Mouse (Mus musculus) neural tube, embryonic 14.5 days (tissue): Measurements from ENCODE around the gene F12. TPM values are rescaled to one million over a fixed set of nuclear protein-coding genes. Genes with fewer than 3 reads are reported as not detected.

Experiments
- ATAC-seq: fragments of 200-750 bp; cut with Nextera tagmentation; 2 replicates; pipeline ENCODE4 v1.8.0; 2017; ENCODE audit warnings: low read depth, mild to moderate bottlenecking, moderate TSS enrichment, moderate library complexity
- H3K27ac ChIP-seq: fragments of 300-500 bp; sonication (generic); 2 replicates; pipeline ENCODE4 v1.5.1; 2014; ENCODE audit warnings: low read depth, mild to moderate bottlenecking, control low read depth, low read length, moderate library complexity, mixed read lengths
- H3K27me3 ChIP-seq: fragments of 300-500 bp; sonication (generic); 2 replicates; pipeline ENCODE4 v1.6.1; 2014; ENCODE audit warnings: low read length; ENCODE audit not compliant: control insufficient read depth, insufficient read depth
- H3K36me3 ChIP-seq: fragments of 300-500 bp; sonication (generic); 2 replicates; pipeline ENCODE4 v1.6.1; 2014; ENCODE audit warnings: low read length, mixed read lengths; ENCODE audit not compliant: control insufficient read depth, insufficient read depth
- H3K4me1 ChIP-seq: fragments of 300-500 bp; sonication (generic); 2 replicates; pipeline ENCODE4 v1.6.1; 2014; ENCODE audit warnings: low read length; ENCODE audit not compliant: control insufficient read depth, insufficient read depth
- H3K4me2 ChIP-seq: fragments of 300-500 bp; sonication (generic); 2 replicates; pipeline ENCODE4 v1.6.1; 2014; ENCODE audit warnings: mild to moderate bottlenecking, low read depth, low read length, control low read depth
- H3K4me3 ChIP-seq: fragments of 300-500 bp; sonication (generic); 2 replicates; pipeline ENCODE4 v1.5.1; 2014; ENCODE audit warnings: low read depth, low read length, control low read depth, mixed read lengths
- H3K9ac ChIP-seq: fragments of 300-500 bp; sonication (generic); replicated peaks from 2 replicates; pipeline ENCODE4 v1.6.1; 2014; ENCODE audit warnings: low read depth, mild to moderate bottlenecking, control low read depth, low read length, mixed read lengths
- H3K9me3 ChIP-seq: fragments of 300-500 bp; sonication (generic); 2 replicates; pipeline ENCODE4 v1.6.1; 2016; ENCODE audit warnings: low read length; ENCODE audit not compliant: control insufficient read depth
- WGBS: fragments of 180-500 bp; shearing (Covaris S2); extraction: QIAGEN DNeasy Blood & Tissue Kit; methylation state at CpG from one replicate; pipeline ENCODE4 v1.1.7; 2014; 5-methylcytosine and 5-hydroxymethylcytosine counted together
- polyA plus RNA-seq: library from polyadenylated mRNA; unstranded; fragments of >200 nt; fragmentation: Nextera tagmentation; extraction: Ambion mirVana; gene quantifications from 2 replicates; pipeline ENCODE4 v1.2.1, GENCODE M21; 2014

F12 gene
- polyA plus RNA-seq, 1 experiment from 2014 or later: not detected

- H3K4me2 ChIP-seq: peak overlapping the region; percentile 29; the same call in 1 of the 2 replicates
- H3K27me3 ChIP-seq: peaks cover 26% of the 10 kb centered on the region
- no peak overlapping the region for H3K9ac ChIP-seq
- H3K9me3 ChIP-seq: no peaks in the 10 kb centered on the region
- WGBS: 13% methylated on average over 35 of the region's 35 CpGs
- H3K4me3 ChIP-seq: 0 out of 2 replicates have a peak overlapping the region, but pooled peaks have one; percentile 6
- no peaks in the 10 kb centered on the region for H3K4me1 ChIP-seq
- ATAC-seq: peak; percentile 80; the same call in 1 of the 2 replicates
- H3K36me3 ChIP-seq: no peaks in the 10 kb centered on the region
- no peak overlapping the region for H3K27ac ChIP-seq
Measured at GRCm38 (mm10) chr13:55420933-55421800, 5.4 kb downstream of the F12 start.

- Histone ChIP-seq H3K36me3 (no peaks in the 10 kb centered on the region), H3K9me3 (no peaks in the 10 kb centered on the region), H3K4me1 (no peaks in the 10 kb centered on the region), H3K4me3 (no peak overlapping the region), H3K9ac (no peak overlapping the region), H3K27me3 (peaks cover 26% of the 10 kb centered on the region), H3K27ac (no peak overlapping the region), H3K4me2 (no peak overlapping the region)
- 33% methylated on average over 51 of the region's 51 CpGs for WGBS
- no peak for ATAC-seq
Measured at GRCm38 (mm10) chr13:55420018-55420932, 6.3 kb downstream of the F12 start.

- Histone ChIP-seq H3K27ac (no peak overlapping the region), H3K4me2 (no peak overlapping the region), H3K9ac (no peak overlapping the region), H3K27me3 (peaks cover 29% of the 10 kb centered on the region), H3K4me1 (peaks cover 6% of the 10 kb centered on the region; the same call in 1 of the 2 replicates), H3K36me3 (no peaks in the 10 kb centered on the region), H3K9me3 (no peaks in the 10 kb centered on the region), H3K4me3 (no peak overlapping the region)
- no peak for ATAC-seq
- 83% methylated on average over 5 of the region's 5 CpGs for WGBS
Measured at GRCm38 (mm10) chr13:55419142-55419541, 7.5 kb downstream of the F12 start.

- no peaks in the 10 kb centered on the region for H3K36me3 ChIP-seq
- peak; percentile 55; the same call in 1 of the 2 replicates for ATAC-seq
- WGBS: 9% methylated on average over 12 of the region's 12 CpGs
- H3K4me1 ChIP-seq: peaks cover 6% of the 10 kb centered on the region; the same call in 1 of the 2 replicates
- no peaks in the 10 kb centered on the region for H3K9me3 ChIP-seq
- H3K4me3 ChIP-seq: no peak overlapping the region
- H3K4me2 ChIP-seq: peak overlapping the region; percentile 7; the same call in 1 of the 2 replicates
- no peak overlapping the region for H3K27ac ChIP-seq
- H3K27me3 ChIP-seq: peaks cover 29% of the 10 kb centered on the region
- no peak overlapping the region for H3K9ac ChIP-seq
Measured at GRCm38 (mm10) chr13:55418004-55418403, 8.6 kb downstream of the F12 start.

- Histone ChIP-seq H3K4me3 (peak within 1 kb of the TSS; percentile 32), H3K9ac (peak within 1 kb of the TSS; percentile 51), H3K4me2 (peak within 1 kb of the TSS; percentile 63), H3K27me3 (peaks cover 12% of the 10 kb centered on the region), H3K4me1 (peaks cover 6% of the 10 kb centered on the region; the same call in 1 of the 2 replicates), H3K9me3 (no peaks in the 10 kb centered on the region), H3K27ac (peak within 1 kb of the TSS; percentile 22; the same call in 1 of the 2 replicates), H3K36me3 (no peaks in the 10 kb centered on the region)
- peak; percentile 66 for ATAC-seq
- WGBS: 5% methylated on average over 41 of the region's 41 CpGs
Measured at GRCm38 (mm10) chr13:55414743-55415380, 11.7 kb downstream of the F12 start, which contains the start of gene Pfn3. TSS of gene Pfn3 (minus strand) at chr13:55415232.

GRCm38 (mm10) chr13:55413333-55413732 is 13.3 kb downstream of the F12 start:
- Histone ChIP-seq H3K27ac (no peak overlapping the region), H3K4me1 (peaks cover 6% of the 10 kb centered on the region; the same call in 1 of the 2 replicates), H3K36me3 (no peaks in the 10 kb centered on the region), H3K4me3 (no peak overlapping the region), H3K4me2 (no peak overlapping the region), H3K9me3 (no peaks in the 10 kb centered on the region), H3K27me3 (peaks cover 4% of the 10 kb centered on the region; the same call in 1 of the 2 replicates), H3K9ac (no peak overlapping the region)
- whole genome bisulfite sequencing: 78% methylated on average over 12 of the region's 12 CpGs
- no peak for ATAC-seq

GRCm38 (mm10) chr13:55412643-55413307 is 13.8 kb downstream of the F12 start:
- no peak overlapping the region for H3K27ac ChIP-seq
- 80% methylated on average over 13 of the region's 13 CpGs for WGBS
- ATAC-seq: no peak

GRCm38 (mm10) chr13:55411826-55412225 is 14.8 kb downstream of the F12 start:
- H3K4me3 ChIP-seq: no peak overlapping the region
- H3K9me3 ChIP-seq: no peaks in the 10 kb centered on the region
- no peaks in the 10 kb centered on the region for H3K36me3 ChIP-seq
- no peak for ATAC-seq
- H3K27me3 ChIP-seq: peaks cover 3% of the 10 kb centered on the region; the same call in 1 of the 2 replicates
- H3K4me2 ChIP-seq: no peak overlapping the region
- WGBS: 65% methylated on average over 7 of the region's 7 CpGs
- peaks cover 6% of the 10 kb centered on the region; the same call in 1 of the 2 replicates for H3K4me1 ChIP-seq
- no peak overlapping the region for H3K9ac ChIP-seq
- no peak overlapping the region for H3K27ac ChIP-seq

More at GRCm38 (mm10) chr13:55412643-55413307, 13.8 kb downstream of the F12 start:
- H3K27me3 ChIP-seq: peaks cover 3% of the 10 kb centered on the region; the same call in 1 of the 2 replicates
- no peaks in the 10 kb centered on the region for H3K36me3 ChIP-seq
- H3K4me1 ChIP-seq: peaks cover 6% of the 10 kb centered on the region; the same call in 1 of the 2 replicates
- no peaks in the 10 kb centered on the region for H3K9me3 ChIP-seq
- H3K9ac ChIP-seq: no peak overlapping the region
- H3K4me2 ChIP-seq: no peak overlapping the region
- no peak overlapping the region for H3K4me3 ChIP-seq
